In genomic region chr7:143153915-143154373, GRCm38 (mm10) we compare ENCODE assay signal across 8 mouse cellular contexts. TPM values are rescaled to one million over a fixed set of nuclear protein-coding genes. Genes with fewer than 3 reads are reported as not detected.
DNase-seq lines count a peak whose midpoint lies in the region; ATAC-seq and TF ChIP-seq lines count a peak whose summit lies in the region.

No protein-coding gene starts in this region.

- intact Hi-C loops in heart, postnatal 36 days (cut with DNase I), result loop anchor here (1.0 to 10.0 kb wide), 4 partner anchors 59 to 601 kb away; partner anchors contain the start of genes Osbpl5 and Trpm5

- peak overlapping the region; percentile 68 for H3K4me2 ChIP-seq in forebrain, postnatal 0 days (ENCODE audit: low read depth)

- TF ChIP-seq POLR2A in lung, adult 2 months (IDR thresholded peaks at IDR 0.05; ENCODE audit: borderline replicate concordance, extremely low read depth, low read depth, low read length), result no peak

- in situ Hi-C loops in ES-E14 (cut with MboI; ENCODE audit: low sequenced_read_pairs in 2 of 2, unreplicated experiment in 2 of 2), result loop anchor here in 1 of 2 experiments (5.0 kb wide), 1 partner anchor 313 kb away; no protein-coding TSS in a partner anchor

- WGBS in forebrain, postnatal 0 days, result 4% methylated on average over 18 of the region's 18 CpGs
- 2% methylated on average over 18 of the region's 18 CpGs for WGBS in lung, adult 2 months

- peak; percentile 94 for ATAC-seq in forebrain, postnatal 0 days
- ATAC-seq in neutrophil, adult 5-6 weeks (ENCODE audit: extremely low read depth, insufficient number of reproducible peaks, low FRiP score, poor library complexity, severe bottlenecking), result 0 out of 2 replicates have a peak, but pooled peaks have one; percentile 21

- peak; percentile 72 for DNase-seq in ES-E14 (ENCODE audit: low read depth, low spot score)
- peak; percentile 78 to 90 for DNase-seq in cerebellum, adult 18-20 months
- DNase-seq in forebrain, postnatal 0 days, result peak; percentile 91
- peak; percentile 90 to 91 for DNase-seq in heart, postnatal 36 days
- DNase-seq in layer of hippocampus, adult 18-20 months (ENCODE audit: low spot score in 2 of 2), result peak; percentile 62 to 91
- peak; percentile 85 for DNase-seq in lung, adult 2 months
- DNase-seq in testis, postnatal 14 days (ENCODE audit: low spot score), result peak; percentile 75

- H3K4me3 ChIP-seq in ES-E14 (ENCODE audit: insufficient read depth in 1 of 2, low read depth in 1 of 2, low read length in 2 of 2, poor library complexity in 1 of 2, severe bottlenecking in 1 of 2), result peak overlapping the region; percentile 39 to 44; a peak in 3 of 4 replicates
- peak overlapping the region; percentile 31 for H3K4me3 ChIP-seq in forebrain, postnatal 0 days (ENCODE audit: low read depth, low read length)
- H3K4me3 ChIP-seq in lung, adult 2 months (replicated peaks; ENCODE audit: extremely low read depth, low read depth, low read length), result peak overlapping the region; percentile 3

- no peaks in the 10 kb centered on the region for H3K9me3 ChIP-seq in ES-E14 (ENCODE audit: control insufficient read depth, insufficient read depth, low read depth, low read length)
- no peaks in the 10 kb centered on the region for H3K9me3 ChIP-seq in forebrain, postnatal 0 days (ENCODE audit: low read length)

- no peaks in the 10 kb centered on the region; the same call in none of the 2 replicates for H3K27me3 ChIP-seq in forebrain, postnatal 0 days (ENCODE audit: insufficient read depth, low read length)

- peak overlapping the region; percentile 59; the same call in 1 of the 2 replicates for H3K9ac ChIP-seq in ES-E14 (ENCODE audit: insufficient read depth, low read depth, low read length, poor library complexity, severe bottlenecking)
- peak overlapping the region; percentile 11; the same call in 1 of the 2 replicates for H3K9ac ChIP-seq in forebrain, postnatal 0 days

- peak; percentile 95 for TF ChIP-seq CTCF in forebrain, postnatal 0 days (IDR thresholded peaks at IDR 0.05; ENCODE audit: low read depth)
- TF ChIP-seq CTCF in lung, adult 2 months (IDR thresholded peaks at IDR 0.05; ENCODE audit: insufficient read depth, low read length), result peak; percentile 91

- H3K27ac ChIP-seq in ES-E14 (ENCODE audit: insufficient read depth, low read depth, low read length, poor library complexity, severe bottlenecking), result no peak overlapping the region
- H3K27ac ChIP-seq in forebrain, postnatal 0 days (ENCODE audit: low read depth, low read length), result no peak overlapping the region

- no peaks in the 10 kb centered on the region for H3K36me3 ChIP-seq in ES-E14 (ENCODE audit: control insufficient read depth, insufficient read depth, low read length, poor library complexity, severe bottlenecking)
- no peaks in the 10 kb centered on the region for H3K36me3 ChIP-seq in forebrain, postnatal 0 days (ENCODE audit: insufficient read depth)

- peaks cover 1 to 9% of the 10 kb centered on the region in 2 experiments; a peak in 2 of 4 replicates for H3K4me1 ChIP-seq in ES-E14 (ENCODE audit: control insufficient read depth in 2 of 2, insufficient read depth in 2 of 2, low read length in 2 of 2, poor library complexity in 1 of 2)
- H3K4me1 ChIP-seq in forebrain, postnatal 0 days (ENCODE audit: insufficient read depth), result peaks cover 3% of the 10 kb centered on the region; the same call in 1 of the 2 replicates
- H3K4me1 ChIP-seq in lung, adult 2 months (ENCODE audit: control insufficient read depth, insufficient read depth, low read length), result no peaks in the 10 kb centered on the region

TF ChIP-seq in ES-E14, 5 proteins besides CTCF, POLR2A, EP300 and RAD21:
- TF ChIP-seq MAFK (IDR thresholded peaks at IDR 0.05; ENCODE audit: insufficient read depth, low read depth, low read length) (peak; percentile 86), ZNF384 (IDR thresholded peaks at IDR 0.05; ENCODE audit: low read depth, low read length) (no peak), HCFC1 (IDR thresholded peaks at IDR 0.05; ENCODE audit: borderline replicate concordance, insufficient read depth, low read length) (no peak), ZC3H11A (IDR thresholded peaks at IDR 0.05; ENCODE audit: borderline replicate concordance, low read depth, low read length) (peak; percentile 99)

RNA-seq across cellular contexts. Expression of gene Kcnq1, which starts 47.8 kb away (rescaled TPM):
- 0.22 and 0.42 TPM in 2 replicates for total RNA-seq in ES-E14 (2012; rRNA removed)
- total RNA-seq in forebrain, postnatal 0 days (2014; rRNA removed), result 0.77 and 1.00 TPM in 2 replicates
- 1.1 and 2.0 TPM in 2 replicates for polyA plus RNA-seq in forebrain, postnatal 0 days (2015; fragmentation: Nextera tagmentation; extraction: Ambion mirVana)
- 10 to 100 TPM; 34.3 to 37.1 TPM for total RNA-seq in heart, postnatal 36 days (2021)
- total RNA-seq in layer of hippocampus, adult 18-20 months (2021), result under 1 TPM; 0.28 to 0.40 TPM
- polyA plus RNA-seq in lung, adult 2 months (2012; rRNA removed), result 26.7 and 28.2 TPM in 2 replicates
- total RNA-seq in neutrophil, adult 5-6 weeks (2017), result not detected in 2 replicates

RNA-seq across cellular contexts. Expression of gene Trpm5, which starts 59.5 kb away (rescaled TPM):
- 1.0 TPM in 2 replicates for total RNA-seq in ES-E14 (2012; rRNA removed)
- total RNA-seq in forebrain, postnatal 0 days (2014; rRNA removed), result 1.0 and 1.3 TPM in 2 replicates
- polyA plus RNA-seq in forebrain, postnatal 0 days (2015; fragmentation: Nextera tagmentation; extraction: Ambion mirVana), result 1.1 and 1.2 TPM in 2 replicates
- not detected for total RNA-seq in heart, postnatal 36 days (2021)
- total RNA-seq in layer of hippocampus, adult 18-20 months (2021), result under 1 TPM in 1 of 2 experiments, not detected in 1; 0.07 TPM
- polyA plus RNA-seq in lung, adult 2 months (2012; rRNA removed), result 0.42 and 0.62 TPM in 2 replicates
- total RNA-seq in neutrophil, adult 5-6 weeks (2017), result not detected in 2 replicates

Comparison
In these comparisons a context has a peak if more than half of its experiments do, and no peak if none do; other contexts are left out.
1. RNA of gene Kcnq1, which starts 47.8 kb away (total RNA-seq): 34.3 to 37.1 TPM in heart, postnatal 36 days; 0.77 to 1.00 TPM in forebrain, postnatal 0 days, 0.28 to 0.40 TPM in layer of hippocampus, adult 18-20 months, 0.22 to 0.42 TPM in ES-E14 and not detected in neutrophil, adult 5-6 weeks; every median in the first group is over 10 times any median in the second.
2. Peak in every context shown above with its lines, with median percentiles within 50 percentile points of each other: DNase-seq and H3K4me3 ChIP-seq.